Comparison of ENCODE assay signal across 8 mouse cellular contexts in the genomic region with DNA sequence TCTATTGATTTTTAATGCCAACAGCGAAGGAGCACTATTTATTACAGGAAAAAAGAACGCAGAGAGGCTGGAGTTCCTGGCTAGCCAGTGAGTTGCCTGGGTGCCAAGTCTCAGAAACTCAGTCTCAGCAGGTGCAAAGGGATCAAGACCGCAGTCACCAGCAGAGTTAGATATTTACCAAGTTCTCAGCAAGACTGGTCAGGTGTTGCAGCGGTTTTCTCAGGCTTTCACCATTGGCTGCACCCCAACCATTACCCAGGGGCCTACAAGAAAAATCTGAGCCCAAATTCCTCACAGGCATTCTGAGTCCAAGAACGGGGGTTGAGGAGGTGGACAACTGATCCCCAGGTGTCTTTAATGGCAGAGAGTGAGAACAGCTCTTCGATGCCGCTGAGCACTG. TPM values are rescaled to one million over a fixed set of nuclear protein-coding genes. Genes with fewer than 3 reads are reported as not detected.
DNase-seq lines count a peak whose midpoint lies in the region; ATAC-seq and TF ChIP-seq lines count a peak whose summit lies in the region.

No protein-coding gene starts in this region.

- no peaks in the 10 kb centered on the region for H3K9me3 ChIP-seq in forebrain, embryonic 16.5 days (ENCODE audit: control insufficient read depth, low read length)
- no peaks in the 10 kb centered on the region for H3K9me3 ChIP-seq in kidney, postnatal 0 days (replicated peaks; ENCODE audit: low read length)
- H3K9me3 ChIP-seq in midbrain, embryonic 10.5 days (replicated peaks), result no peaks in the 10 kb centered on the region

- no peak for TF ChIP-seq POLR2A in bone marrow, adult 2 months (IDR thresholded peaks at IDR 0.05; ENCODE audit: borderline replicate concordance, control insufficient read depth, low read depth, low read length)

- peak overlapping the region; percentile 88 for H3K4me3 ChIP-seq in bone marrow, adult 2 months (replicated peaks; ENCODE audit: control insufficient read depth, low read depth, low read length)
- peak overlapping the region; percentile 76 for H3K4me3 ChIP-seq in forebrain, embryonic 16.5 days (replicated peaks; ENCODE audit: low read length)
- H3K4me3 ChIP-seq in kidney, postnatal 0 days (replicated peaks; ENCODE audit: low read depth, low read length), result peak overlapping the region; percentile 67
- peak overlapping the region; percentile 70 for H3K4me3 ChIP-seq in midbrain, embryonic 10.5 days

- no peaks in the 10 kb centered on the region for H3K36me3 ChIP-seq in forebrain, embryonic 16.5 days (ENCODE audit: control insufficient read depth, insufficient read depth)
- no peaks in the 10 kb centered on the region for H3K36me3 ChIP-seq in kidney, postnatal 0 days (ENCODE audit: insufficient read depth, low read length)
- no peaks in the 10 kb centered on the region for H3K36me3 ChIP-seq in midbrain, embryonic 10.5 days

- 34% methylated on average over 7 of the region's 7 CpGs for WGBS in bone marrow, adult 2 months
- WGBS in forebrain, embryonic 16.5 days, result 14% methylated on average over 7 of the region's 7 CpGs
- WGBS in kidney, postnatal 0 days, result 19% methylated on average over 7 of the region's 7 CpGs
- WGBS in midbrain, embryonic 10.5 days, result 18% methylated on average over 7 of the region's 7 CpGs

- no peaks in the 10 kb centered on the region for H3K27me3 ChIP-seq in forebrain, embryonic 16.5 days (replicated peaks; ENCODE audit: control insufficient read depth, insufficient read depth, low read length)
- no peaks in the 10 kb centered on the region for H3K27me3 ChIP-seq in kidney, postnatal 0 days (ENCODE audit: insufficient read depth, low read length)
- peaks cover 48% of the 10 kb centered on the region for H3K27me3 ChIP-seq in midbrain, embryonic 10.5 days (ENCODE audit: low read depth, poor library complexity, severe bottlenecking)

- no peak for TF ChIP-seq CTCF in bone marrow, adult 2 months (IDR thresholded peaks at IDR 0.05; ENCODE audit: control insufficient read depth, insufficient read depth, low read length)
- no peak for TF ChIP-seq CTCF in kidney, postnatal 0 days (IDR thresholded peaks at IDR 0.05; ENCODE audit: low read depth)

- H3K4me2 ChIP-seq in forebrain, embryonic 16.5 days (ENCODE audit: low read length), result peak overlapping the region; percentile 95
- peak overlapping the region; percentile 88 for H3K4me2 ChIP-seq in kidney, postnatal 0 days (ENCODE audit: low read length)

- H3K9ac ChIP-seq in forebrain, embryonic 16.5 days (replicated peaks; ENCODE audit: low read depth, low read length), result peak overlapping the region; percentile 76
- H3K9ac ChIP-seq in kidney, postnatal 0 days (ENCODE audit: low read depth, low read length), result peak overlapping the region; percentile 60

- peak overlapping the region; percentile 42; the same call in 1 of the 2 replicates for H3K27ac ChIP-seq in bone marrow, adult 2 months (ENCODE audit: control insufficient read depth, insufficient read depth, low read depth, low read length, poor library complexity)
- no peak overlapping the region for H3K27ac ChIP-seq in forebrain, embryonic 16.5 days (ENCODE audit: low read length)
- H3K27ac ChIP-seq in kidney, postnatal 0 days, result peak overlapping the region; percentile 77
- H3K27ac ChIP-seq in midbrain, embryonic 10.5 days (replicated peaks), result no peak overlapping the region

- DNase-seq in cerebellum, adult 11 months, result peak; percentile 23
- DNase-seq in kidney, postnatal 0 days (ENCODE audit: low spot score), result peak; percentile 26
- DNase-seq in midbrain, embryonic 10.5 days (ENCODE audit: low spot score), result no peak
- no peak for DNase-seq in urinary bladder, postnatal 4 days (ENCODE audit: low spot score in 2 of 2)
- no peak for DNase-seq in frontal cortex, postnatal 25 days (ENCODE audit: low spot score in 2 of 2)

- no peak for ATAC-seq in cerebellum, adult (ENCODE audit: insufficient number of reproducible peaks, low FRiP score, low TSS enrichment)
- no peak for ATAC-seq in forebrain, embryonic 16.5 days
- no peak for ATAC-seq in kidney, postnatal 0 days (replicated peaks; ENCODE audit: low FRiP score, low read depth)

- peaks cover 4% of the 10 kb centered on the region; the same call in 1 of the 2 replicates for H3K4me1 ChIP-seq in bone marrow, adult 2 months (ENCODE audit: control insufficient read depth, insufficient read depth, low read length)
- peaks cover 12% of the 10 kb centered on the region for H3K4me1 ChIP-seq in forebrain, embryonic 16.5 days (replicated peaks; ENCODE audit: control insufficient read depth, insufficient read depth, low read length)
- no peaks in the 10 kb centered on the region for H3K4me1 ChIP-seq in kidney, postnatal 0 days (replicated peaks; ENCODE audit: insufficient read depth, low read length)
- H3K4me1 ChIP-seq in midbrain, embryonic 10.5 days, result peaks cover 17% of the 10 kb centered on the region

RNA-seq across cellular contexts. Expression of a gene that starts 0.7 kb away (rescaled TPM):
- 1.7 and 5.8 TPM in 2 replicates for polyA plus RNA-seq in bone marrow, adult 2 months (2011; ENCODE audit: insufficient read depth, insufficient read length, low replicate concordance, missing spikeins)
- 3.1 and 5.9 TPM in 2 replicates for polyA plus RNA-seq in forebrain, embryonic 16.5 days (2015; fragmentation: Nextera tagmentation; extraction: Ambion mirVana)
- 23.1 and 25.6 TPM in 2 replicates for polyA plus RNA-seq in kidney, postnatal 0 days (2015; fragmentation: Nextera tagmentation; extraction: Ambion mirVana)
- 1.1 and 1.4 TPM in 2 replicates for polyA plus RNA-seq in midbrain, embryonic 10.5 days (2016; fragmentation: Nextera tagmentation; extraction: Ambion mirVana)

RNA-seq across cellular contexts. Expression of a gene that starts 37.0 kb away (rescaled TPM):
- 0.50 TPM in 1 of 2 replicates, not detected in the other for polyA plus RNA-seq in bone marrow, adult 2 months (2011; ENCODE audit: insufficient read depth, insufficient read length, low replicate concordance, missing spikeins)
- polyA plus RNA-seq in forebrain, embryonic 16.5 days (2015; fragmentation: Nextera tagmentation; extraction: Ambion mirVana), result 0.42 and 0.43 TPM in 2 replicates
- 0.29 and 0.40 TPM in 2 replicates for polyA plus RNA-seq in kidney, postnatal 0 days (2015; fragmentation: Nextera tagmentation; extraction: Ambion mirVana)
- 0.28 and 0.40 TPM in 2 replicates for polyA plus RNA-seq in midbrain, embryonic 10.5 days (2016; fragmentation: Nextera tagmentation; extraction: Ambion mirVana)

RNA-seq across cellular contexts. Expression of a gene that starts 38.6 kb away (rescaled TPM):
- polyA plus RNA-seq in bone marrow, adult 2 months (2011; ENCODE audit: insufficient read depth, insufficient read length, low replicate concordance, missing spikeins), result 1.3 and 5.0 TPM in 2 replicates
- 32.9 and 34.3 TPM in 2 replicates for polyA plus RNA-seq in forebrain, embryonic 16.5 days (2015; fragmentation: Nextera tagmentation; extraction: Ambion mirVana)
- 10.9 and 11.7 TPM in 2 replicates for polyA plus RNA-seq in kidney, postnatal 0 days (2015; fragmentation: Nextera tagmentation; extraction: Ambion mirVana)
- 11.1 and 13.6 TPM in 2 replicates for polyA plus RNA-seq in midbrain, embryonic 10.5 days (2016; fragmentation: Nextera tagmentation; extraction: Ambion mirVana)

Comparison
In these comparisons a context has a peak if more than half of its experiments do, and no peak if none do; other contexts are left out.
1. DNase-seq: peak in cerebellum, adult 11 months (single experiment) and kidney, postnatal 0 days (single experiment); none in midbrain, embryonic 10.5 days (single experiment), urinary bladder, postnatal 4 days (0 of 2) and frontal cortex, postnatal 25 days (0 of 2).
2. H3K27ac ChIP-seq: peak in bone marrow, adult 2 months (single experiment) and kidney, postnatal 0 days (single experiment); none in forebrain, embryonic 16.5 days (single experiment) and midbrain, embryonic 10.5 days (single experiment).
3. Peak in every context shown above with its lines, with median percentiles within 50 percentile points of each other: H3K4me3 ChIP-seq.